Mouse (Mus musculus): Measurements from ENCODE around the gene Mindy3. TPM values are rescaled to one million over a fixed set of nuclear protein-coding genes. Genes with fewer than 3 reads are reported as not detected.

Mindy3 gene
- total and polyA plus RNA-seq, 2 experiments from 2014 or later: 50.9 to 51.3 TPM

- DNase-seq (ENCODE audit: low spot score): peak; percentile 23
- no peaks in the 10 kb centered on the region for H3K9me3 ChIP-seq (ENCODE audit: low read length)
- no peaks in the 10 kb centered on the region for H3K27me3 ChIP-seq (ENCODE audit: insufficient read depth, low read length)
- H3K4me1 ChIP-seq (ENCODE audit: insufficient read depth, low read length): 0 out of 2 replicates have a peak, but pooled peaks cover 8% of the 10 kb centered on the region
- 28% methylated on average over 11 of the region's 11 CpGs for whole genome bisulfite sequencing
- no peak overlapping the region for H3K9ac ChIP-seq (replicated peaks; ENCODE audit: low read length)
- no peak overlapping the region for H3K27ac ChIP-seq
- peak overlapping the region; percentile 53 for H3K4me2 ChIP-seq (ENCODE audit: low read depth, low read length)
- TF ChIP-seq CTCF (IDR thresholded peaks at IDR 0.05; ENCODE audit: low read depth): no peak
- no peaks in the 10 kb centered on the region for H3K36me3 ChIP-seq (ENCODE audit: insufficient read depth, low read length)
- peak overlapping the region; percentile 27 for H3K4me3 ChIP-seq (ENCODE audit: low read length)
- ATAC-seq: 0 out of 2 replicates have a peak, but pooled peaks have one; percentile 27
Observed at GRCm38 (mm10) chr2:12327691-12328354, 91.4 kb downstream of the Mindy3 start.

GRCm38 (mm10) chr2:12327216-12327615 lies 92.1 kb downstream of the Mindy3 start:
- no peak for TF ChIP-seq CTCF (IDR thresholded peaks at IDR 0.05; ENCODE audit: low read depth)
- 15% methylated on average over 10 of the region's 10 CpGs for WGBS
- 0 out of 2 replicates have a peak, but pooled peaks cover 8% of the 10 kb centered on the region for H3K4me1 ChIP-seq (ENCODE audit: insufficient read depth, low read length)
- no peaks in the 10 kb centered on the region for H3K27me3 ChIP-seq (ENCODE audit: insufficient read depth, low read length)
- peak overlapping the region; percentile 27 for H3K4me3 ChIP-seq (ENCODE audit: low read length)
- DNase-seq (ENCODE audit: low spot score): peak; percentile 50
- peak; percentile 68 for ATAC-seq
- H3K9ac ChIP-seq (replicated peaks; ENCODE audit: low read length): no peak overlapping the region
- H3K36me3 ChIP-seq (ENCODE audit: insufficient read depth, low read length): no peaks in the 10 kb centered on the region
- no peak overlapping the region for H3K27ac ChIP-seq
- no peaks in the 10 kb centered on the region for H3K9me3 ChIP-seq (ENCODE audit: low read length)
- peak overlapping the region; percentile 53 for H3K4me2 ChIP-seq (ENCODE audit: low read depth, low read length)

DNA sequence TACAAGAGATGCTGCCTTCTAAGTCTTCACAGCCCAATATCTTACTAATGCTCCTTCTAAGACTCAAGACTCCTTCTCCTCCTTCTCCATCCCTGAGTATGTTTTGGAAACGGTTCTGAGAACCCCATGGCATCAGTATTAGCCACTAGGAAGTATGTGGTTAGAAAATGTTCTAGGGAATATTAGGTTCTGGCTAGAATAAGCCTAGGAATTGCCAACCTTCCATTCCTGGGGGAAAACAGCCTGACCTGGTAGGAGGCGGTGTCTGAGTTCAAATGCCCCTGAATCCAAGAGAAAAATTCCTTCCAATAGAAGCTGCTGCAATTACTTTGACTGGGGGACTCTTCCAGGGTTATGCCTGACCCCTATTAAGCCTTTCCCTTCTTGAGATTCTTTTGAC lies 93.4 kb downstream of the Mindy3 start:
- no peak for ATAC-seq

DNA sequence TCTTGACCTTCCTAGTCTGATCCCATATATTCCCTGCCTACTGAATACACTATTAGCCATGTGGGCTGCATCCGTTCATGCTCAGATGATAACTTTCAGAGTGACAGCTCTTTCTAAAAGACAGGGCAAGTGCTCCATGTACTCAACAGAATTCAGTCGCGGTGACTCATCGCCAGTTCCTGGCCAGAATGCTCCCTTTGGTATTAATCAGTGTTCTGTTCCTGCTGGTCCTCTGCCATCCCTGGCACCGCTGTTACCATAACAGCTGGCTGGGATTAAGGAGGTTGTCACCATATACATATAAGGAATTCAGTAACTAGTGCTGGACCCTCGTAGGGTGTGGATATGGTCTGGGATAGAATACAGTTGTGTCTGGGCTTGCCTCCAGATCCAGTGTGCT lies 93.9 kb downstream of the Mindy3 start:
- WGBS: 66% methylated on average over 6 of the region's 6 CpGs
- Histone ChIP-seq H3K27ac (no peak overlapping the region), H3K36me3 (ENCODE audit: insufficient read depth, low read length) (no peaks in the 10 kb centered on the region)

More for the DNA sequence above, 93.4 kb downstream of the Mindy3 start:
- 85% methylated on average over 2 of the region's 2 CpGs for WGBS
- Histone ChIP-seq H3K27me3 (ENCODE audit: insufficient read depth, low read length) (no peaks in the 10 kb centered on the region), H3K4me1 (ENCODE audit: insufficient read depth, low read length) (0 out of 2 replicates have a peak, but pooled peaks cover 8% of the 10 kb centered on the region), H3K36me3 (ENCODE audit: insufficient read depth, low read length) (no peaks in the 10 kb centered on the region), H3K27ac (no peak overlapping the region), H3K9ac (replicated peaks; ENCODE audit: low read length) (no peak overlapping the region), H3K4me3 (ENCODE audit: low read length) (no peak overlapping the region), H3K4me2 (ENCODE audit: low read depth, low read length) (no peak overlapping the region), H3K9me3 (ENCODE audit: low read length) (no peaks in the 10 kb centered on the region)
- no peak for DNase-seq (ENCODE audit: low spot score)
- no peak for TF ChIP-seq CTCF (IDR thresholded peaks at IDR 0.05; ENCODE audit: low read depth)

DNA sequence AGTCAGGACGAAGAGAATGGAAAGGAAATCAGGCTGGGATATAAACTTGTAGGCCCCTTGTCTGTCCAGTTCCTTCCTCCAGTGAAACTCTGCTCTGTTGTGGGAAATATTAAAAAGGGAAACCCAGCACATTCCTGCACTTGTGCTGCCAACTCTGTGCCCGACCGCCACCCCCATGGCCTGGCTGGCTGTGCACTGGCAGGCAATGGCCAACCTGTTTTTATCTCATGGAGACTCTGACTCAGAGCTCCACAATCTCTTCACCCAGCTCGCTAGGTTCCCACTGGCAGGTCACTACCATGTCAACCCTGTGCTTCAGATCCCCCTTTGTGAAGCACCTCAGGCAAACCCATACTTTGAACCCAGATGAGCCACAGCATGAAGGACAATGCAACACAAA lies 98.4 kb downstream of the Mindy3 start:
- H3K4me1 ChIP-seq (ENCODE audit: insufficient read depth, low read length): no peaks in the 10 kb centered on the region
- no peaks in the 10 kb centered on the region for H3K9me3 ChIP-seq (ENCODE audit: low read length)
- H3K4me2 ChIP-seq (ENCODE audit: low read depth, low read length): no peak overlapping the region
- DNase-seq (ENCODE audit: low spot score): no peak
- no peak overlapping the region for H3K9ac ChIP-seq (replicated peaks; ENCODE audit: low read length)
- no peaks in the 10 kb centered on the region for H3K36me3 ChIP-seq (ENCODE audit: insufficient read depth, low read length)
- no peaks in the 10 kb centered on the region for H3K27me3 ChIP-seq (ENCODE audit: insufficient read depth, low read length)
- WGBS: 87% methylated on average over 4 of the region's 4 CpGs
- no peak for TF ChIP-seq CTCF (IDR thresholded peaks at IDR 0.05; ENCODE audit: low read depth)
- no peak overlapping the region for H3K4me3 ChIP-seq (ENCODE audit: low read length)
- ATAC-seq: no peak
- H3K27ac ChIP-seq: no peak overlapping the region

More for the DNA sequence above, 93.9 kb downstream of the Mindy3 start:
- Histone ChIP-seq H3K4me3 (ENCODE audit: low read length) (no peak overlapping the region), H3K9me3 (ENCODE audit: low read length) (no peaks in the 10 kb centered on the region), H3K27me3 (ENCODE audit: insufficient read depth, low read length) (no peaks in the 10 kb centered on the region), H3K9ac (replicated peaks; ENCODE audit: low read length) (no peak overlapping the region), H3K4me2 (ENCODE audit: low read depth, low read length) (no peak overlapping the region), H3K4me1 (ENCODE audit: insufficient read depth, low read length) (0 out of 2 replicates have a peak, but pooled peaks cover 8% of the 10 kb centered on the region)
- ATAC-seq (0 out of 2 replicates have a peak, but pooled peaks have one; percentile 27), DNase-seq (ENCODE audit: low spot score) (no peak)
- TF ChIP-seq CTCF (IDR thresholded peaks at IDR 0.05; ENCODE audit: low read depth): no peak

DNA sequence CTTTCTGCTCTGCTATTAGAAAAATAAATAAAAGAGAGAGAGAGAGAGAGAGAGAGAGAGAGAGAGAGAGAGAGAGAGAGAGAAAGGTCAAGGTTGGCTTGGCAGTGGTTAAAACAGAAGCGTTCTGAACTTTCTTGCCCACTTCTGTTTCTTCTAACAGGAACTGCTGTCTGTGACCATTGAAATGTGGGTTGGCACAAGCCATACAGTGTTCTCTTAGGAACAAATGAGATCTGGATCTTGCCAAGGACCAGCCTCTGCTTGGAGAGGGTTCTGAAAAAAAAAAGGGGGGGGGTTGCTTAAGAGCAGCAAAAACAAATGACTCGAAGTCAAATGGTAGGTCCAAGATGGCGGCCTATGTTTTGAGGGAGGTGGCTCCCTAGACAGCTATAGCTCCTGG lies 100.6 kb downstream of the Mindy3 start:
- H3K27me3 ChIP-seq (ENCODE audit: insufficient read depth, low read length): no peaks in the 10 kb centered on the region
- no peaks in the 10 kb centered on the region for H3K9me3 ChIP-seq (ENCODE audit: low read length)
- DNase-seq (ENCODE audit: low spot score) (no peak), ATAC-seq (no peak)
- no peak overlapping the region for H3K4me3 ChIP-seq (ENCODE audit: low read length)
- H3K36me3 ChIP-seq (ENCODE audit: insufficient read depth, low read length): no peaks in the 10 kb centered on the region
- no peak overlapping the region for H3K9ac ChIP-seq (replicated peaks; ENCODE audit: low read length)
- no peak for TF ChIP-seq CTCF (IDR thresholded peaks at IDR 0.05; ENCODE audit: low read depth)
- H3K27ac ChIP-seq: no peak overlapping the region
- H3K4me2 ChIP-seq (ENCODE audit: low read depth, low read length): no peak overlapping the region
- no peaks in the 10 kb centered on the region for H3K4me1 ChIP-seq (ENCODE audit: insufficient read depth, low read length)
- WGBS: 88% methylated on average over 3 of the region's 3 CpGs

GRCm38 (mm10) chr2:12318036-12318435 lies 101.2 kb downstream of the Mindy3 start:
- no peak overlapping the region for H3K4me2 ChIP-seq (ENCODE audit: low read depth, low read length)
- DNase-seq (ENCODE audit: low spot score): no peak
- no peaks in the 10 kb centered on the region for H3K9me3 ChIP-seq (ENCODE audit: low read length)
- no peaks in the 10 kb centered on the region for H3K36me3 ChIP-seq (ENCODE audit: insufficient read depth, low read length)
- no peak overlapping the region for H3K4me3 ChIP-seq (ENCODE audit: low read length)
- no peak overlapping the region for H3K9ac ChIP-seq (replicated peaks; ENCODE audit: low read length)
- no peak for ATAC-seq
- WGBS: 72% methylated on average over 4 of the region's 4 CpGs
- no peak overlapping the region for H3K27ac ChIP-seq
- no peaks in the 10 kb centered on the region for H3K4me1 ChIP-seq (ENCODE audit: insufficient read depth, low read length)
- H3K27me3 ChIP-seq (ENCODE audit: insufficient read depth, low read length): no peaks in the 10 kb centered on the region
- TF ChIP-seq CTCF (IDR thresholded peaks at IDR 0.05; ENCODE audit: low read depth): no peak
